Mouse (Mus musculus) cerebellum, postnatal 4 days (tissue): ENCODE data around the gene Fam241b.

Source experiments
- DNase-seq, 2 experiments: peaks; one replicate each; pipeline ENCODE4 v3.0.0; 2022; ENCODE audit warnings: low spot score in 2 of 2, mixed read lengths in 1 of 2

The Fam241b gene

GRCm38 (mm10) chr10:62143820-62144219 is at the start of gene Fam241b:
Gene Fam241b, minus strand, starts transcription at chr10:62143920.
- no peak for DNase-seq

- DNase-seq, result no peak
Measured at GRCm38 (mm10) chr10:62192701-62193157, 49.0 kb upstream of the Fam241b start.

GRCm38 (mm10) chr10:62190821-62191220 is 47.1 kb upstream of the Fam241b start:
- no peak for DNase-seq

GRCm38 (mm10) chr10:62189910-62190309 is 46.2 kb upstream of the Fam241b start:
- no peak for DNase-seq

GRCm38 (mm10) chr10:62189303-62189702 is 45.6 kb upstream of the Fam241b start:
- no peak for DNase-seq

- peak; percentile 88 to 90 for DNase-seq
Measured at GRCm38 (mm10) chr10:62186882-62187281, 43.2 kb upstream of the Fam241b start.

GRCm38 (mm10) chr10:62183053-62183452 is 39.3 kb upstream of the Fam241b start:
- peak; percentile 98 to 99 for DNase-seq

GRCm38 (mm10) chr10:62182471-62183014 is 38.8 kb upstream of the Fam241b start:
- no peak for DNase-seq

- no peak for DNase-seq
Measured at GRCm38 (mm10) chr10:62181701-62182100, 38.0 kb upstream of the Fam241b start.

- DNase-seq, result no peak
Measured at GRCm38 (mm10) chr10:62179944-62180343, 36.2 kb upstream of the Fam241b start.

- DNase-seq, result no peak
Measured at GRCm38 (mm10) chr10:62174533-62175313, 31.0 kb upstream of the Fam241b start.

GRCm38 (mm10) chr10:62173941-62174448 is 30.3 kb upstream of the Fam241b start:
- DNase-seq, result no peak

GRCm38 (mm10) chr10:62172841-62173553 is 29.3 kb upstream of the Fam241b start:
- DNase-seq, result no peak

- no peak for DNase-seq
Measured at GRCm38 (mm10) chr10:62162410-62162809, 18.7 kb upstream of the Fam241b start.

GRCm38 (mm10) chr10:62149929-62150328 is 6.2 kb upstream of the Fam241b start:
- no peak for DNase-seq

- no peak for DNase-seq
Measured at GRCm38 (mm10) chr10:62147466-62148248, 3.9 kb upstream of the Fam241b start.

- DNase-seq, result no peak
Measured at GRCm38 (mm10) chr10:62145957-62146356, 2.2 kb upstream of the Fam241b start.

GRCm38 (mm10) chr10:62138040-62138439 is 5.7 kb downstream of the Fam241b start:
- DNase-seq, result no peak

GRCm38 (mm10) chr10:62137150-62137549 is 6.6 kb downstream of the Fam241b start:
- no peak for DNase-seq

- no peak for DNase-seq
Measured at GRCm38 (mm10) chr10:62135696-62136470, 7.8 kb downstream of the Fam241b start.
